Mouse (Mus musculus) myocyte (in vitro differentiated cells): ENCODE measurements around the gene Gpx3. TPM values are rescaled to one million over a fixed set of nuclear protein-coding genes. Genes with fewer than 3 reads are reported as not detected.

Experiments used
- H3K27me3 ChIP-seq: one replicate; pipeline ENCODE4 v1.6.1; 2011; ENCODE audit not compliant: control insufficient read depth, insufficient read depth, insufficient read length
- H3K36me3 ChIP-seq: one replicate; pipeline ENCODE4 v1.6.1; 2011; ENCODE audit not compliant: control insufficient read depth, insufficient read depth
- H3K4me2 ChIP-seq: one replicate; pipeline ENCODE4 v1.6.1; 2011; ENCODE audit warnings: low read depth, control low read depth
- H3K4me3 ChIP-seq: one replicate; pipeline ENCODE4 v1.5.1; 2011; ENCODE audit warnings: mild to moderate bottlenecking, control low read depth, moderate library complexity
- H3K79me2 ChIP-seq: one replicate; pipeline ENCODE4 v1.6.1; 2011; ENCODE audit not compliant: control insufficient read depth, insufficient read depth
- H3ac ChIP-seq: one replicate; pipeline ENCODE4 v1.6.1; 2011; ENCODE audit not compliant: control insufficient read depth, insufficient read length
- CEBPB ChIP-seq: IDR thresholded peaks from 2 replicates; pipeline ENCODE4 v1.6.1; 2011; ENCODE audit warnings: mild to moderate bottlenecking, moderate library complexity; ENCODE audit not compliant: poor library complexity, insufficient read depth, severe bottlenecking
- E2F4 ChIP-seq: IDR thresholded peaks from one replicate; pipeline ENCODE4 v1.6.1; 2011; ENCODE audit warnings: mild to moderate bottlenecking, control low read depth, moderate library complexity; ENCODE audit not compliant: insufficient read depth
- MAX ChIP-seq: IDR thresholded peaks from one replicate; pipeline ENCODE4 v1.6.1; 2011; ENCODE audit warnings: low read depth, mild to moderate bottlenecking, control low read depth
- MYOD1 ChIP-seq, 3 experiments: IDR thresholded peaks; one replicate each; pipeline ENCODE4 v1.6.1; 2011; ENCODE audit warnings: control low read depth in 2 of 3, low read depth in 2 of 3, mild to moderate bottlenecking in 2 of 3, moderate library complexity in 1 of 3; ENCODE audit not compliant: insufficient read length in 2 of 3, control insufficient read depth in 1 of 3
- MYOG ChIP-seq, 3 experiments: IDR thresholded peaks; one replicate each; pipeline ENCODE4 v1.6.1; 2011; ENCODE audit warnings: control low read depth in 2 of 3, low read depth in 2 of 3, mild to moderate bottlenecking in 2 of 3; ENCODE audit not compliant: insufficient read length in 2 of 3, control insufficient read depth in 1 of 3, insufficient read depth in 1 of 3
- POLR2A ChIP-seq: IDR thresholded peaks from one replicate; pipeline ENCODE4 v1.6.1; 2011; ENCODE audit warnings: low read depth, mild to moderate bottlenecking, control low read depth, moderate library complexity; ENCODE audit not compliant: insufficient read length
- POLR2AphosphoS2 ChIP-seq: IDR thresholded peaks from one replicate; pipeline ENCODE4 v1.6.1; 2011; ENCODE audit warnings: low read depth, control low read depth; ENCODE audit not compliant: insufficient read length
- REST ChIP-seq: IDR thresholded peaks from one replicate; pipeline ENCODE4 v1.6.1; 2011; ENCODE audit warnings: mild to moderate bottlenecking, control low read depth, moderate library complexity; ENCODE audit not compliant: insufficient read depth, insufficient read length
- SRF ChIP-seq: IDR thresholded peaks from one replicate; pipeline ENCODE4 v1.6.1; 2011; ENCODE audit warnings: low read depth; ENCODE audit not compliant: control insufficient read depth, insufficient read length
- TCF12 ChIP-seq: IDR thresholded peaks from one replicate; pipeline ENCODE4 v1.6.1; 2011; ENCODE audit warnings: mild to moderate bottlenecking, control low read depth; ENCODE audit not compliant: poor library complexity, insufficient read depth, severe bottlenecking
- TCF3 ChIP-seq: IDR thresholded peaks from one replicate; pipeline ENCODE4 v1.6.1; 2011; ENCODE audit warnings: low read depth, control low read depth; ENCODE audit not compliant: insufficient read length
- USF1 ChIP-seq: IDR thresholded peaks from one replicate; pipeline ENCODE4 v1.6.1; 2011; ENCODE audit warnings: low read depth, mild to moderate bottlenecking, control low read depth, moderate library complexity
- polyA plus RNA-seq: library from polyadenylated mRNA; unstranded; fragments of >200 nt; fragmentation: generic; extraction: Trizol; gene quantifications from one replicate; pipeline ENCODE4 v1.2.1, GENCODE M21; 2012; ENCODE audit warnings: missing spikeins

The Gpx3 gene
- polyA plus RNA-seq, 1 experiment: 9.4 TPM

DNA sequence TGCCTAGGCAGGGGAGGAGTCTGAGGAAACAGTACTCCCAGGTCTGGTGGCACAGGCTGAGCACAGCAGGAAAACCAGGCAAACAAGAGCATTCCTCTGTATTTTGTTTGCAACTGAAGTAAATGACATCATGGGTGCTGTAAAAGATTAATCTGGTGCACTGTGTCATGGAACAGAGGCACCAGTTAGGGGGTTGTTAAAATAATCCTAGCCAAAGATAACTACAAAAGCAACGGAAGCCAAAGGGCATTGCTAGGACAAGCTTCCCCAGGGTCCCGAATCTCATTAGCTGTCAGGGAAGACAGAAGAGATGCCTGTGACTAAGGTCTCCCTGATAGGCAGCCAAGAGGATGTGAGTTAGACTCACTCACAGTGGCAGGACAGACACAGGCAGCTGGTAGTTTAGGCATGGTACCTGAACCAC lies 21.2 kb upstream of the Gpx3 start:
- H3K4me2 ChIP-seq: no peak overlapping the region
- H3K27me3 ChIP-seq: no peaks in the 10 kb centered on the region
- no peaks in the 10 kb centered on the region for H3K36me3 ChIP-seq
- TF ChIP-seq MYOD1 (IDR thresholded peaks at IDR 0.05; ENCODE audit: control insufficient read depth in 1 of 3, insufficient read length in 2 of 3, low read depth in 2 of 3): peak in 1 of 3 experiments; percentile 48
- TF ChIP-seq USF1: no peak
- H3ac ChIP-seq: no peak overlapping the region
- H3K79me2 ChIP-seq: no peaks in the 10 kb centered on the region
- no peak overlapping the region for H3K4me3 ChIP-seq

DNA sequence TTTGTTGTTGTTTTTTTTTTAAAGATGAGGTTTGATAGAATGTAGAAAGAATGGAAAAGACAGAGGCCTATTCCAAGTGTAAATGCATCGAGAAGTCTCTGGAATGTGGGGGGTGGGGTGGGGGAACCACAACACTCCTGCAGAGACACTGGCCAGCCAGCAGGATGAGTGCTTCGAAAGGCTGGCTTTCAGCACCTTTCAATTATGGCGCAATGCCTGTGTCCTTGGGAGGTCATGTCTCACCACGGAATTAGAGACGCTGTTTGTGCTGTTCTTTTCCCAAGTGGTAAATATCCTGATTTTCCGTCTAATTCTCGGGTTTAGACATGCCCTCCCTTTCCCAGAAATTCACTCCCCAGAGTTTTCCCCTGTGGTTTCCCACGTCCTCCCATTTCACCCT lies 19.6 kb upstream of the Gpx3 start:
- H3K27me3 ChIP-seq: no peaks in the 10 kb centered on the region
- H3K79me2 ChIP-seq: no peaks in the 10 kb centered on the region
- peak overlapping the region; percentile 21 for H3K4me2 ChIP-seq
- no peak overlapping the region for H3ac ChIP-seq
- TF ChIP-seq MYOG (IDR thresholded peaks at IDR 0.05; ENCODE audit: control insufficient read depth in 1 of 3, insufficient read depth in 1 of 3, insufficient read length in 2 of 3, low read depth in 2 of 3) (peak in 1 of 3 experiments; percentile 27), REST (no peak)
- H3K4me3 ChIP-seq: no peak overlapping the region
- H3K36me3 ChIP-seq: no peaks in the 10 kb centered on the region

DNA sequence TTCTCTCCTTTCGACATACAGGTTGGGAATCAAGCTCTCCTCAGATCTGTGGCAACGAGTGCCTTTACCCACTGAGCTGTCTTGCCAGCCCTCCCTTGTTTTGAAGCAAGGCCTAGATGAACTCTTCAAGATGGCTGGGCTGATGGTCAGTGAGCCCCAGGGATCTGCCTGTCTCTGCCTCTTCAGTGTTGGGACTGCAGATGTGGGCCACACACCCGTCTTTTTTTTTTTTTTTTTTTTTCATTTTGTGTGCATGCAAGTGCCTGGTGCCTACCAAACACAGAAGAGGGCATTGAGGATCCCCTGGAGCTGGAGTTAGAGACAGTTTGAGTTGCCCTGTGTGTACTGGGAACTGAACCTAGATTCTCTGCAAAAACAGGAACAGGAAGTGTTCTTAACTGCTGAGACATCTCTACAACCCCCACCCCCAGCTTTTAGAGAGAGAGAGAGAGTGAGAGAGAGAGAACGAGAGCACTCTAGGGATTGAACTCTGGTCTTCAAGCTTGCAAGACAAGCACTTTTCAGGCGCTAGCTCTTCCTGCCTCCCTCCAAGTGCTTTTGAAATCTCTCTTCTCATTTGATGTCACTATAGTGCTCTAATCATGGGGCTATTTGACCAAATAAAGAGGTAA lies 17.9 kb upstream of the Gpx3 start:
- Histone ChIP-seq H3K4me2 (no peak overlapping the region), H3K27me3 (no peaks in the 10 kb centered on the region), H3ac (no peak overlapping the region), H3K36me3 (no peaks in the 10 kb centered on the region), H3K79me2 (no peaks in the 10 kb centered on the region), H3K4me3 (no peak overlapping the region)
- TF ChIP-seq MYOD1 (IDR thresholded peaks at IDR 0.05; ENCODE audit: control insufficient read depth in 1 of 3, insufficient read length in 2 of 3, low read depth in 2 of 3) (no peak), E2F4 (no peak), SRF (no peak), CEBPB (no peak), MYOG (IDR thresholded peaks at IDR 0.05; ENCODE audit: control insufficient read depth in 1 of 3, insufficient read depth in 1 of 3, insufficient read length in 2 of 3, low read depth in 2 of 3) (no peak), REST (no peak), TCF3 (no peak), MAX (no peak), USF1 (no peak), POLR2AphosphoS2 (no peak), TCF12 (no peak), POLR2A (no peak)

DNA sequence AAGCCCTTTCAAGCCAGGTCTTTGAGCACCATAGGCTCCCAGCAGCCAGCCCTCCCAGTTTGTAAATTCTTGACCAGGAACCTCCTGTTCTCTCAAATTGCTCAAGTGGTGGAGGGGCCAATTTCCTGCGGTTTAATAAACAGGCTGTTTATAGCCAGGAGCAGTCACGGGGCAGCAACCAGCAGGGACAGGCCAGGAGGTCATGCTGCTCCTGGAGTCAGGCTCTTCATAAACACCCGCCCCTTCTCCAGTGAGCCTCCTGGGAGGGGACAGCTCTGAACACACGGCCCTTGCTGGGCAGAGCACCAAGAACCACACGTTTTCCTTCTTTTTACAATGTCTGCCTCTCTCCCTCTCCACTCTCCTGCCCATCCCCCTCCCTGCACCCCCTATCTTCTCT lies 17.3 kb upstream of the Gpx3 start:
- Histone ChIP-seq H3K79me2 (no peaks in the 10 kb centered on the region), H3ac (no peak overlapping the region), H3K27me3 (no peaks in the 10 kb centered on the region), H3K4me2 (no peak overlapping the region), H3K4me3 (no peak overlapping the region), H3K36me3 (no peaks in the 10 kb centered on the region)
- TF ChIP-seq USF1 (no peak), MYOD1 (IDR thresholded peaks at IDR 0.05; ENCODE audit: control insufficient read depth in 1 of 3, insufficient read length in 2 of 3, low read depth in 2 of 3) (peak in 1 of 3 experiments; percentile 34), SRF (no peak), TCF12 (no peak), CEBPB (peak; percentile 25; the same call in 1 of the 2 replicates), MYOG (IDR thresholded peaks at IDR 0.05; ENCODE audit: control insufficient read depth in 1 of 3, insufficient read depth in 1 of 3, insufficient read length in 2 of 3, low read depth in 2 of 3) (peak in 1 of 3 experiments; percentile 51)

DNA sequence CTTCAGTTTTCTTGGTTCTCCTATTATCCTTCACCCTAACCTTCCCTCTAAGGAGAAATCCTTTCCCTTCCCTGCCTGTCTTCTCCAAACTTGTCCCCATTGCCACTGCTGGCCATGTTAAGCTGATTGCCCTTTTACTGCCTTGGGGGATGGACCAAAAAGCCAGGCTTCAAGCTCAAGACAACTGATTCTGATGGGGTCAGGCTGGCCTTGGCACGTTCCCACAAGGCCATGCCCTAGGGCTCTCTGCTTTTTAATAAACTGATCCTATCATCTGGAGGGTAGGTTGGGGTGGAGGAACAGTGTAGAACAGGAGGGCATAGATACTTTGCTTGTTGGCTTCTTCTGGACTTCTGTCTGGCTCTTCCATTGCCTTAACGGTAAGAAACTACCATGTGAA lies 16.8 kb upstream of the Gpx3 start:
- no peak for TF ChIP-seq MYOG (IDR thresholded peaks at IDR 0.05; ENCODE audit: control insufficient read depth in 1 of 3, insufficient read depth in 1 of 3, insufficient read length in 2 of 3, low read depth in 2 of 3)
- no peak for TF ChIP-seq MYOD1 (IDR thresholded peaks at IDR 0.05; ENCODE audit: control insufficient read depth in 1 of 3, insufficient read length in 2 of 3, low read depth in 2 of 3)
- TF ChIP-seq REST: no peak
- TF ChIP-seq POLR2AphosphoS2: no peak
- TF ChIP-seq TCF3: no peak
- no peak for TF ChIP-seq MAX
- TF ChIP-seq CEBPB: no peak
- no peak for TF ChIP-seq TCF12
- no peak for TF ChIP-seq POLR2A
- TF ChIP-seq USF1: no peak

More for the DNA sequence above, 16.8 kb upstream of the Gpx3 start:
- no peak overlapping the region for H3ac ChIP-seq
- no peak overlapping the region for H3K4me3 ChIP-seq
- no peaks in the 10 kb centered on the region for H3K79me2 ChIP-seq
- no peaks in the 10 kb centered on the region for H3K36me3 ChIP-seq
- H3K4me2 ChIP-seq: no peak overlapping the region
- H3K27me3 ChIP-seq: no peaks in the 10 kb centered on the region
